Mouse (Mus musculus): ENCODE measurements around the gene Prg2. TPM values are rescaled to one million over a fixed set of nuclear protein-coding genes. Genes with fewer than 3 reads are reported as not detected.

Prg2 gene
- polyA plus RNA-seq, 2 experiments = 21.8 to 62.4 TPM

DNA sequence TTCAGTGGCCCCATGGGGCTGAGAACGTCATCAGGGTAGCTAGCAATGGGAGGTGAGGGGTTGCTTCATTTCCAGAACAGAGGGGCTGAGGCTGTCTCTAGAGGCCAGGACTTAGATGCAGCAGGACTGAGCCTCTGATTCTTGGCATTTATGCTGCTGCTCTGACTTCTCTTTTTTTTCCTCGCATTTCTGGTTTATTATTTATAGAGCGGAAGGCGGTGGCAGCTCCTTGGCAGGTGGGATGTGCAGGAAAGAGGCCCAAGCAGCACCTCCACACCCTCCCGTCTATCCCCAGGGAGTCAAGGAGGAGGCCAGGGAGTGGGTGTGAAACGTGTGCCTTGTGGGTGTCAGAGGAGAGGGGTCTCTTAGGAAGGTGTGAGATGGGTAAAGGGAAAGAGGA, 50.7 kb downstream of the Prg2 start:
- ATAC-seq (ENCODE audit: insufficient read depth) = no peak
- no peak overlapping the region for H3K4me2 ChIP-seq (ENCODE audit: low read depth)
- H3K9me3 ChIP-seq (ENCODE audit: control insufficient read depth, low read length) = no peaks in the 10 kb centered on the region
- no peak for DNase-seq (ENCODE audit: low read depth in 3 of 3, low spot score in 3 of 3)
- no peak overlapping the region for H3K4me3 ChIP-seq (ENCODE audit: insufficient read depth in 1 of 2, low read depth in 2 of 2, low read length in 2 of 2)
- H3K4me1 ChIP-seq (replicated peaks; ENCODE audit: control insufficient read depth in 2 of 2, insufficient read depth in 2 of 2, low read length in 1 of 2) = peaks cover under 1 to 2% of the 10 kb centered on the region in 2 experiments; a peak in 2 of 4 replicates
- H3K27ac ChIP-seq = no peak overlapping the region
- no peak overlapping the region for H3K9ac ChIP-seq (replicated peaks)
- 41% methylated on average over 6 of the region's 6 CpGs for WGBS (ENCODE audit: insufficient replicate concordance)
- TF ChIP-seq EP300 (IDR thresholded peaks at IDR 0.05; ENCODE audit: low read depth) = no peak
- TF ChIP-seq CTCF (IDR thresholded peaks at IDR 0.05; ENCODE audit: low read depth) = no peak
- H3K36me3 ChIP-seq (replicated peaks; ENCODE audit: control insufficient read depth, insufficient read depth, low read depth) = no peaks in the 10 kb centered on the region
- peaks cover 18% of the 10 kb centered on the region for H3K27me3 ChIP-seq (ENCODE audit: control insufficient read depth, insufficient read depth, low read length)

DNA sequence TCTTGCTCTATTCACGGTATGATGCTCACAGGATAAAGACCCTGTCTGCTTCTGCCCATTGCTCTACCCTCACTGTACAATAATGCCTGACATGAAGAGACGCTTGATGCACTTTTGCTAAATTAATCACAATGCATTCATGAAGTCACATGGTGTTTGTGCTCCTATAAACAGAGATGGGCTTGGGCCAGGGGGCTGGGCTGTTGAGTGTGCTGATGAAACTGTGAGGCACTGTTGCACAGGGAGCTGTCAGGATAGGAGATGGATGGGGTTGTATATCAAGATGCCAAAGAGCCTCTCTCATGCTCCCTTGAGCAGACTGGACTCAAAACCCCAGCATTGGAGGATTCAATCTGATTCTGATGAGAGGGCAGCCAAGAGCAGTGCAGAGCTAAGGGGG, 52.9 kb downstream of the Prg2 start:
- DNase-seq (ENCODE audit: low read depth in 3 of 3, low spot score in 3 of 3) (no peak), ATAC-seq (ENCODE audit: insufficient read depth) (no peak)
- Histone ChIP-seq H3K9me3 (ENCODE audit: control insufficient read depth, low read length) (no peaks in the 10 kb centered on the region), H3K27ac (no peak overlapping the region), H3K4me1 (replicated peaks; ENCODE audit: control insufficient read depth in 2 of 2, insufficient read depth in 2 of 2, low read length in 1 of 2) (peaks cover 12% of the 10 kb centered on the region in 2 experiments), H3K36me3 (replicated peaks; ENCODE audit: control insufficient read depth, insufficient read depth, low read depth) (no peaks in the 10 kb centered on the region), H3K4me3 (ENCODE audit: insufficient read depth in 1 of 2, low read depth in 2 of 2, low read length in 2 of 2) (no peak overlapping the region), H3K27me3 (ENCODE audit: control insufficient read depth, insufficient read depth, low read length) (peaks cover 19% of the 10 kb centered on the region), H3K4me2 (ENCODE audit: low read depth) (no peak overlapping the region), H3K9ac (replicated peaks) (no peak overlapping the region)
- TF ChIP-seq EP300 (IDR thresholded peaks at IDR 0.05; ENCODE audit: low read depth) = no peak
- TF ChIP-seq CTCF (IDR thresholded peaks at IDR 0.05; ENCODE audit: low read depth) = no peak
- WGBS (ENCODE audit: insufficient replicate concordance) = 72% methylated on average over 2 of the region's 2 CpGs

Other genes with a start within 250 kb of the Prg2 start
- gene Ypel4, start 246.4 kb upstream of the Prg2 start, polyA plus RNA-seq (2012; rRNA removed) = 122 and 145 TPM in 2 replicates
- 53.4 and 58.1 TPM in 2 replicates for gene Ypel4, start 246.4 kb upstream of the Prg2 start, polyA plus RNA-seq (2014; fragmentation: Nextera tagmentation; extraction: Ambion mirVana)
- gene Gm19426, start 236.8 kb upstream of the Prg2 start, polyA plus RNA-seq (2012; rRNA removed) = 1.1 and 1.8 TPM in 2 replicates
- 0.98 and 1.1 TPM in 2 replicates for gene Gm19426, start 236.8 kb upstream of the Prg2 start, polyA plus RNA-seq (2014; fragmentation: Nextera tagmentation; extraction: Ambion mirVana)
- gene Serping1, start 205.0 kb upstream of the Prg2 start, polyA plus RNA-seq (2012; rRNA removed) = 32.4 and 35.4 TPM in 2 replicates
- 45.4 and 61.5 TPM in 2 replicates for gene Serping1, start 205.0 kb upstream of the Prg2 start, polyA plus RNA-seq (2014; fragmentation: Nextera tagmentation; extraction: Ambion mirVana)
- gene Ube2l6, start 181.6 kb upstream of the Prg2 start, polyA plus RNA-seq (2012; rRNA removed) = 243 and 304 TPM in 2 replicates
- 469 and 479 TPM in 2 replicates for gene Ube2l6, start 181.6 kb upstream of the Prg2 start, polyA plus RNA-seq (2014; fragmentation: Nextera tagmentation; extraction: Ambion mirVana)
- 0.09 and 0.38 TPM in 2 replicates for gene Smtnl1, start 157.8 kb upstream of the Prg2 start, polyA plus RNA-seq (2012; rRNA removed)
- 0.23 and 0.25 TPM in 2 replicates for gene Smtnl1, start 157.8 kb upstream of the Prg2 start, polyA plus RNA-seq (2014; fragmentation: Nextera tagmentation; extraction: Ambion mirVana)
- gene Timm10, start 153.5 kb upstream of the Prg2 start, polyA plus RNA-seq (2012; rRNA removed) = 39.8 and 46.6 TPM in 2 replicates
- gene Timm10, start 153.5 kb upstream of the Prg2 start, polyA plus RNA-seq (2014; fragmentation: Nextera tagmentation; extraction: Ambion mirVana) = 40.6 and 41.5 TPM in 2 replicates
- gene Slc43a1, start 141.6 kb upstream of the Prg2 start, polyA plus RNA-seq (2012; rRNA removed) = 144 and 151 TPM in 2 replicates
- gene Slc43a1, start 141.6 kb upstream of the Prg2 start, polyA plus RNA-seq (2014; fragmentation: Nextera tagmentation; extraction: Ambion mirVana) = 174 and 198 TPM in 2 replicates
- gene Rtn4rl2, start 93.8 kb upstream of the Prg2 start, polyA plus RNA-seq (2012; rRNA removed) = 0.03 and 0.06 TPM in 2 replicates
- 0.14 TPM in 1 of 2 replicates, not detected in the other for gene Rtn4rl2, start 93.8 kb upstream of the Prg2 start, polyA plus RNA-seq (2014; fragmentation: Nextera tagmentation; extraction: Ambion mirVana)
- 158 and 159 TPM in 2 replicates for gene Slc43a3, start 43.9 kb upstream of the Prg2 start, polyA plus RNA-seq (2012; rRNA removed)
- 113 and 124 TPM in 2 replicates for gene Slc43a3, start 43.9 kb upstream of the Prg2 start, polyA plus RNA-seq (2014; fragmentation: Nextera tagmentation; extraction: Ambion mirVana)
- 2.6 and 4.4 TPM in 2 replicates for gene Prg3, start 7.8 kb downstream of the Prg2 start, polyA plus RNA-seq (2012; rRNA removed)
- 2.1 and 3.4 TPM in 2 replicates for gene Prg3, start 7.8 kb downstream of the Prg2 start, polyA plus RNA-seq (2014; fragmentation: Nextera tagmentation; extraction: Ambion mirVana)
- 82.2 and 115 TPM in 2 replicates for gene Ssrp1, start 56.8 kb downstream of the Prg2 start, polyA plus RNA-seq (2012; rRNA removed)
- gene Ssrp1, start 56.8 kb downstream of the Prg2 start, polyA plus RNA-seq (2014; fragmentation: Nextera tagmentation; extraction: Ambion mirVana) = 160 and 183 TPM in 2 replicates
- gene P2rx3, start 57.0 kb downstream of the Prg2 start, polyA plus RNA-seq (2012; rRNA removed) = 0.12 and 0.22 TPM in 2 replicates
- 0.08 and 0.17 TPM in 2 replicates for gene P2rx3, start 57.0 kb downstream of the Prg2 start, polyA plus RNA-seq (2014; fragmentation: Nextera tagmentation; extraction: Ambion mirVana)
- gene Tnks1bp1, start 67.6 kb downstream of the Prg2 start, polyA plus RNA-seq (2012; rRNA removed) = 3.9 and 4.4 TPM in 2 replicates
- 0.75 and 1.0 TPM in 2 replicates for gene Tnks1bp1, start 67.6 kb downstream of the Prg2 start, polyA plus RNA-seq (2014; fragmentation: Nextera tagmentation; extraction: Ambion mirVana)
- gene Aplnr, start 155.8 kb downstream of the Prg2 start, polyA plus RNA-seq (2012; rRNA removed) = 0.63 and 0.76 TPM in 2 replicates
- gene Aplnr, start 155.8 kb downstream of the Prg2 start, polyA plus RNA-seq (2014; fragmentation: Nextera tagmentation; extraction: Ambion mirVana) = 0.88 and 1.3 TPM in 2 replicates
- gene Lrrc55, start 216.7 kb downstream of the Prg2 start, polyA plus RNA-seq (2012; rRNA removed) = 0.08 TPM in 2 replicates
- 0.04 TPM in 1 of 2 replicates, not detected in the other for gene Lrrc55, start 216.7 kb downstream of the Prg2 start, polyA plus RNA-seq (2014; fragmentation: Nextera tagmentation; extraction: Ambion mirVana)

Measured in liver, embryonic 14.5 days (tissue).